Mouse (Mus musculus) liver, adult (tissue): ENCODE data around the gene Cntrob.

Experiments
- GATA4 ChIP-seq: IDR thresholded peaks from 2 replicates; pipeline ENCODE4 v1.6.1; 2014; ENCODE audit warnings: mild to moderate bottlenecking, low read length; ENCODE audit not compliant: insufficient replicate concordance

The Cntrob gene

DNA sequence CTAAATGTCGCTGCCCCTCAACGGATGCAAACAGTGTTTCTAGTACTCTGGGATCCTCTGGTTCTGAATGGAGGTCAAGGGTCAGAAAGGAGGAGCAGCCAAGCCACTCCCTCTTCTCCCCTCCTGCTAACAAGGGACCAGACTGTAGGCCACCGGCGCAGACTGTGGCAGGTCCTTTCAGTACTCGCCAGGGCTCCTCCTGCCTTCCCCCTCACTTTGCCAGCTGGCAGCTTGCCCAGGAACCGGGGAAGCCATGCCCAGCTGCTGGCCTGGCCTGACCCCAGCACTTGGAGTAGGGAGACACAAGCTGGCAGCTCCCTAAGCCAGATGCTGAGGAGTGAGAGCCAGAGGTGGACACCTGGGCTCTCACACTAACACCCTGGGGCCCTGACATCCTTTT lies 41.3 kb upstream of the Cntrob start:
- no peak for TF ChIP-seq GATA4

DNA sequence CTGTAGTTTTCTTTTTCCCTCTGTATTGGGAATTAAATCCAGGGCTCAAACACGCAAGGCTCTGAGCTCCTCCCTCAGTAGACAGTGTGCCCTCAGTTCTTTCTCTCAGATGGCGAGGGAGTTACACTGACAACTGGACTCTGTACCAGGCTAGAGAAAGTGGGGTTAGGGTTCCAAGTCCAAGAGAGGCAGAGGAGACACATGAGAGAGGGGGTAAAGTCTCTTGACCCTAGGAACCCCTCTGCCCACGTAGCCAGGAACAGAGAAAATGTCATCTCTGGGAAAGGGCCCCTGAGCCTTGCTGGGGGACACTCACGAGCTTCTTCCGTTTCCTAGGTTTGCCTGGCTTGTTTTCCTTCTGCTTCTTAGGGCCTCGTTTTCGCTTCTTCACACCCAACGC lies 40.8 kb upstream of the Cntrob start:
- no peak for TF ChIP-seq GATA4

DNA sequence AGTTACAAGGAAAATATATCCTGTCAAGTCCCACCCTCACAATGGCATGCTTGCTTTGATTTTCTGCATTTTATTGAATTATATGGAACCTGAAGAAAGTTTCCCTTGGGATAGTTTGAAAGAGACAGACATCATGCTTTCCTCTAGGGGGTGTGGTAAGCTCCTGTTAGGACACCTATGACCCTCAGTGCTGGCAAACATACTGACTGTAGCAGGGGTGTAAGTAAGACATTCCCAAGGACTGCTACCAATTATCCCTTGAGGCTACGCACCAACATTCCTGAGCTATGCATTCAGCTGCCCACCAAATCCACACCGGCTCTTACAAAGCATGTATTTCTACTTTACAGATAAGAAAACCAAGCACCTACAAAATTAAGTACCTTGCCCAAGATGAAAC lies 38.9 kb upstream of the Cntrob start:
- TF ChIP-seq GATA4: no peak

DNA sequence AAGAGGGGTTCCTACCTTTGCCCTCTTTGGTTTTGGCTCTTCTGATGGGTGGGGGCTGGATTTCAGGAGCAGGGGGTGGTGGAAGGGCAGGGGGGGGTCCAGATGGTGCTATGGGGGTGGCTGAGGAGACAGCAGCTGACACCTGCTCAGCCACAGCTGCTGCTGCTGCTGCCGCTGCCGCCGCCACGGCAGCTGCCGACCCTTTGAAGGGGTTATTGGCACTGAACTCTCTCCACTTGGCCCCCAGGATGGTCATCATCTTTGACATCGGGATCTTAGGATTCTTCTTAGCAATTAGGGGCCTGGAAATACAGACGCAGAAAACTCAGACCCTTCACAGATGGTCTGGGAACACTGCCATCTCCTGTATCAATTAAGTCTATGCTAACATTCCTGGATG lies 38.4 kb upstream of the Cntrob start:
- TF ChIP-seq GATA4: no peak

DNA sequence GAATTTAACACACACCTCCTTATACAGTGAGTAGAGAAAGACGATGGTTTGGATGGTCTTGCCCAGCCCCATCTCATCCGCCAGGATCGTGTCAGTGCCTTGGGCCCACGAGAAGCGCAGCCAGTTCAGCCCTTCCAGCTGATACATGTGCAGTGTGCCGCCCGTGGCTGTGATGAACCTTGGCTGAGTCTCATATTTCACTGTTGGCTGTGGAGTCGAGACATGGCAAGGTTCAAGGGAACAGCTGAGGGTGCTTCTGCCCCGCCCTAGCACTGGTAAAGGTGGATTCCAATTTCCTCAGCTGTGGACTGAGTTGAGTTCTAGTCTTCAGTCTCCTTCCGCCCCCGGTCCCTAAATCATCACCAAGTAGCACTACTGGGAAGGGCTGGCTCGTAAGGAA lies 34.1 kb upstream of the Cntrob start:
- no peak for TF ChIP-seq GATA4

DNA sequence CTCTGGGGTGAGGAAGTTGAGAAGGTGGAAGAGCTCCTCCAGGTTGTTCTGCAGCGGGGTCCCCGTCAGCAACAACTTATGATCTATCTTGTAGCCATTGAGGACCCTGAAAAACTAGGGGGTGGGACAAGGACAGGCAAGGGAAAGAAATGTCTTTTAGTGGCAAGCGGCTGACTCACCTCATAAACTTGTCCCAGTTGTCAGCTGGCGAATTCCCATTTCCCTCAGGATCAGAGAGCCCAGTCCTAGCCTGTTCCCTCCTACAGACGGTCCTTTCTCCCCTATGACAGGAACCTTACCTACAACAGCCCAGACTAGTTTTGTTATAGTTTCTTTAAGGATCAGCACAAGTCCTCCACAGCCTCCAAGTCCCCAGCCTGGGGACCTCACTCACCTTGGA lies 33.0 kb upstream of the Cntrob start:
- TF ChIP-seq GATA4: no peak

DNA sequence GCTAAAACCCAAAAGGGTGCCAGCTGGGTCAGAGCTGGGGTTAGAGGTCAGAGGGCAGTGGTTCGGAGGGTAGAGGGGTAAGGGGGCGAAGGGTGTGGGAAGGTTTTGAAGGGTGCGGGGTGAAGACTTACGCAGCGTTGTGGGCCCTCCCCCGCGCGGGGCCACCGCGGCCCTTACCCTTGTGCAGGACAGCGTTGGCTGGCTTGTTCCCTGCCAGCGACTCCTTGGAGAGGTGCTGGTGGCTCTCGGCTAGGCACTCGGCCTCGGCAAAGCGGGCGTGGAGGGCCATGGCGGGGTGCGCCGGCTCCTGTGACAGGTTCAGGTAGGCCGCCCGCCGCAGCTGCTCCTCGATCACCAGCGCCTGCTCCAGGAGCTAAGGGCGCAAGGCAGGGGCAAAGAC lies 22.9 kb upstream of the Cntrob start:
- TF ChIP-seq GATA4: no peak

DNA sequence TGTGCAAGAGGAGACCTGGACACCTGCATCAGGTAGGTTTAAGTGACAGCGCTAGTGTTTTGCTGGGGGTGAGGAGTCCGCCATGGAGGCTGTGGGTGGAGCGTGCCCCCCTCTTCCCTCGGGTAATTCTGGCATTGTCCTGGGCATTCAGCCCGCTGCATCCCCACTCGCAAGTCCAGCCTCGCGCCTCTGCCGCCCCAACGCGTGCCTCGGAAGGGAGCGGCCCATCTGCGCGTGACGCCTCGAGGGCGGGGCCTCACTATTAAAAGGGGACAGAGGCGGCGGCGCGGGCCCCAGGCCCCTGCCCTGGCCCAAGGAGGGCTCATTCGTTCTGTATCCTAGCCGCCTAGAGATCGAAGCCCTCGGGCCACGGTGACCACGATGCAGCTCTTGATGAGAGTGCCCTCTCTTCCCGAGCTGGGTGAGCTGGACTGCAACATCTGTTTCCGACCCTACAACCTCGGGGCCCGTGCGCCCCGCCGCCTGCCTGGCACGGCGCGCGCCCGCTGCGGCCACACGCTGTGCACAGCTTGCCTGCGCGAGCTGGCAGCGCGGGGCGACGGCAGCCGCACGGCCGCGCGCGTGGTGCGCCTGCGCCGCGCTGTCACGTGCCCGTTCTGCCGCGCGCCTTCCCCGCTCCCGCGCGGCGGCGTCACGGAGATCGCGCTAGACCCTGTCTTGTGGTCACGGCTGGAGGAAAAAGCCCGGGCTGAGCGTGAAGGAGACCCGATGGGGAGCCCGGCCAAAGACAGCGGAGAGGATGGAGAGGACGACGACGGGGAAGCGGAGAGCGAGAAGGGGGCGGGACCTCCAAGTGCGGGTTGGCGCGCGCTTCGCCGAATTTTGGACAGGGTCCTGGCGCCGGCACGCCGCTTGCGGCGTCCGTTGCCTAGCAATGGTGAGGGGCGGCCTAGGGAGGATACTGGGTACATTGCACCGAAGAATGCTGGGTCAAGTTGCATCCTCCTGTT lies 16.9 kb upstream of the Cntrob start, which contains the start of gene Rnf227:
TSS of gene Rnf227 (plus strand) at position 301 of the 971 bp plus-strand sequence.
- TF ChIP-seq GATA4: no peak

DNA sequence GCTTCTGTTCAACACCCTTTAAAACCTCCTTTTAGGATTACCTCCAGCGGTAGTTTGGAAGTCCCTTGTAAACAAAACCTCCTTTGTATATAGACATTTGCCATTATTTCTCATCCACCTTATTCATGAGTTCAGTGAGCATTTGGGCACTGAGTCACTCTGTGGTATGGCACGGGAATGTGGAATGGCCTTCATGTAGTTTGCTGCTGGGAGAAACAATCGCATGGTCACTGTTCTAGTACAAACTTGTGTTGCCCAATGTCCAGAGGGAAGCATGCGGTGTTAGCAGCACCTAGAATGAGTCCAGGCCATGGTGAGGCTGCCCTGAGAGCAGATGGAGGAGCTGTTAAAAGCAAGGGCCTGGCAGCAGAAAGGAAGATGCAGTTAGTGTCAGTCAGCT lies 11.2 kb upstream of the Cntrob start:
- TF ChIP-seq GATA4: no peak

DNA sequence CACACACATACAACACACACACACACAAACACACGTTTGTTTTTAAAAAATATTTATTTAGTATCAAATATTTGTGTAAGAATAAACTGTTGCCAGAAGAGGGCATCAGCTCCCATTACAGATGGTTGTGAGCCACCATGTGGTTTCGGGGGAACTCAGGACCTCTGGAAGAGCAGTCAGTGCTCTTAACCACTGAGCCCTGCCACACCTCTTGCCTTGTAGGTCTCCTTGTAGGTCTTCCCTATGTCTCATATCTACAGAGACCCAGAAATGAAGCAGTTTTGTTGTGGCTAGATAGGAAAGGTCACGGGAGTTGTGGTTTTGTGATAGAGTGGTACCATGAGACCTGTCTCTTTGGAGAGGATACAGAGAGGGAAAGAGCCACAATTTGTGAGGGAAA lies 10.3 kb upstream of the Cntrob start:
- TF ChIP-seq GATA4: no peak

DNA sequence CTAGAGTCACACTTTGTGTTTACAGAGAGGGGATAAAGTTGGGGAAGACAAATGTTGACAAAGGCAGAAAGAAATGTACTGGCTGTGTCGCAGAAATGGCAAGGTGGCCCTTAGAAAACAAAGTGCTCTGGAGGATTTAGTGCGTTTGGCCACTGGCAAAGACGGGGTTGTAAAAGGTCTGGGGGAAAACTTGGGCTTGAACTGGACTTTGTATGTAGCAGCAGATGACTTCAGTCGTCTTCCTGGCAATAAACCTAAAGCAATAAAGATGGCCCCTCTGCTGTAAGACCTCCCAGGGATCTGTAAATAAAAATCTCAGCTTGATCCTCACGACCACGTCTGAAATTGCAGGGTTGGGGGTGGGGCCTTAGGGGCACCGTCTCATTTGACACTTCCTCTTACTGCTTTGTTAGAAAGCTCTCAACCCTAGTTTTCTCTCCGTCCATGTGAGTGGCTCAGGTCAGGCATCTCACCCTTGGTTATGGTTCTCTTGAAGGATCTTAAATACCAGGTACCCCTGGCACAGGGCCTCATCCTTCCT lies 9.2 kb upstream of the Cntrob start:
- TF ChIP-seq GATA4: no peak

DNA sequence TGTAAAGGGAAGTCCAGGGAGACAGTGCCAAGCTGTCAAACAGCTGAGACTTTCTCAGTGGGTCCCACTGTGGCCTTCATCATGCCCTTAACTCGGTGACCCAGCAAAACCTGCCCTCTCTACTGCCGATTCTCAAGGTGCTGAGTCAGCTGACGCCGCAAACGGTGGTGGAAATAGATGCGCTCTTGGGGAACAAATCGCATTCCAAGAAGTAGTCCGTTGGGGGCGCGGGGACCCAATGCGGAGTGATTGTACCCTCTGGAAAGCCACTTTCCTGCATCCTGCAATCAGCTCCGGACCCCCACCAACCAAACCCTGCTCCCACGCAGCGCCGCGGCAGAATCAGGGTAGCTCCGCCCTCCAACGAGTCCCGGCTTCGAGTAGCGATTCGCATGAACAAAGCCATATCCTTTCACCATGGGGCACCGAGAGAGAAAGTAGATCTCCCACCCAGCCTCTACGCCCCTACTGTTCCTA lies 8.4 kb upstream of the Cntrob start:
- no peak for TF ChIP-seq GATA4

DNA sequence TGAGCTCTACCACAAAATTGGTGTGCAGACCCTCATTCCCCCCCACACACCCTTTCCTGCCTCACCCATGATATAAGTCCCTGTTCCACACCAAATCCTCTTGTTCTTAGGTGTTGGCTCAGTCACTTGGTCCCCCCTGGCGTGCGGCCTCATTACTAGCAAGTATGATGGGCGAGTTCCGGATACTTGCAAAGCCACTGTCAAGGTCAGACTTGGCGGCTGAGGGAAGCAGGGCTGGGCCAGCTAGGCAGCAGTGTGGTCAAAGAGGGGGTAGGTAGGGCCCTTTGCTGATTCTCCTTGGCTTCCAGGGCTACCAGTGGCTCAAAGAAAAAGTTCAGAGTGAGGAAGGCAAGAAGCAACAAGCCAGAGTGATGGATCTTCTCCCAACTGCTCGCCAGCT lies 7.6 kb upstream of the Cntrob start:
- no peak for TF ChIP-seq GATA4

DNA sequence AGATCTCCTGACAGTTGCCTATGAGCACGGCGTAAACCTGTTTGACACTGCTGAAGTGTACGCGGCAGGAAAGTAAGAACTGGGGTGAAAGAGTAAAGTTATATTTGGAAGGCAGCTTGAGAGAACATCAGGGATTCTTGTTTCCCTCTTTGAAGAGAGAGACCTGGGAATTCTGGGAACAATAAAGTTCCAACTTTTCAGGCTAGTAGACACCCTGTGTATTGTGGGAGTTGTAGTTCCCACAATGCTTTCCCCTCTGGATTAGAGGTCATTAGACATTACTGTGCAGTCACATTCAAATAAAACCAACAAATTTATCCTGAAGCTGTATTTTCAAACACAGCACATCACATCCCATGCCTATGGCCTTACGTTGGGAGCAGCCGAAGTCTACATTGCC lies 4.9 kb upstream of the Cntrob start:
- TF ChIP-seq GATA4: no peak

DNA sequence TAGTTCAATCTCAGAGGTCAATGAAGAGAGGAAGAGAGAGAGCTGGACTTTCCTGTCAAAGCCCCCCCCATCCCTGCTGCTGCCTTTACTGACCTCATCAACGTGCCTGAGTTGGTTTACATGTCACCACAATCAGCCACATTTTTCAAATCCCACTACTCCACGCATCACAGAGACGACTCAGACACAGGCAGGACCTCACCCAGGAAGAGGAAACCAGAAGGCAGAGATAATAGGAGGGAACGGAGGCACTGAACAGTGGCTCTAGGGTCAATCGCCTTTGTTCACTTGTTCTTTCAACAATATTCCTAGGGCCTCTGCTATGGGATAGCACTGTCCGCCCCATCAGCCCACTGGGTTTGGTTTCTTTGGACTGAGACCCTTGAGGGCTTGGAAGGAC lies 4.1 kb upstream of the Cntrob start:
- no peak for TF ChIP-seq GATA4

DNA sequence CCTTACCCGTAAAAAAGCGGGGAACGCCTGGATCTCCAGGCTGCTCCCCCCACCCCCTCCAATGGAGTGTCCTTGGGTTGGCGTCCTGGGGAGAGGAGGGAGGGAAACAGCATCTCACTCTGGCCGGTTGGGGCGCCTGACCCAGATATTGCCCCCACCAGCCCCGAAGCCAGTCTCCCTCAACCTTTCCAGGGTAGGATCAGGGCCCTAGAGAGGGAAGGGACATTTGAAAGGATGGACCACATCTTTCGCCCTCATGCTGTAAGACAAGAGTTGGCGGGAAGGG lies 3.5 kb upstream of the Cntrob start:
- TF ChIP-seq GATA4: no peak
